Mouse (Mus musculus) urinary bladder, postnatal 36 days (tissue): Measurements from ENCODE around the gene Rnf145.

Experiments
- DNase-seq, 2 experiments: peaks; one replicate each; pipeline ENCODE4 v3.0.0; 2022; ENCODE audit warnings: low spot score in 2 of 2, mixed read lengths in 1 of 2

Gene Rnf145

DNA sequence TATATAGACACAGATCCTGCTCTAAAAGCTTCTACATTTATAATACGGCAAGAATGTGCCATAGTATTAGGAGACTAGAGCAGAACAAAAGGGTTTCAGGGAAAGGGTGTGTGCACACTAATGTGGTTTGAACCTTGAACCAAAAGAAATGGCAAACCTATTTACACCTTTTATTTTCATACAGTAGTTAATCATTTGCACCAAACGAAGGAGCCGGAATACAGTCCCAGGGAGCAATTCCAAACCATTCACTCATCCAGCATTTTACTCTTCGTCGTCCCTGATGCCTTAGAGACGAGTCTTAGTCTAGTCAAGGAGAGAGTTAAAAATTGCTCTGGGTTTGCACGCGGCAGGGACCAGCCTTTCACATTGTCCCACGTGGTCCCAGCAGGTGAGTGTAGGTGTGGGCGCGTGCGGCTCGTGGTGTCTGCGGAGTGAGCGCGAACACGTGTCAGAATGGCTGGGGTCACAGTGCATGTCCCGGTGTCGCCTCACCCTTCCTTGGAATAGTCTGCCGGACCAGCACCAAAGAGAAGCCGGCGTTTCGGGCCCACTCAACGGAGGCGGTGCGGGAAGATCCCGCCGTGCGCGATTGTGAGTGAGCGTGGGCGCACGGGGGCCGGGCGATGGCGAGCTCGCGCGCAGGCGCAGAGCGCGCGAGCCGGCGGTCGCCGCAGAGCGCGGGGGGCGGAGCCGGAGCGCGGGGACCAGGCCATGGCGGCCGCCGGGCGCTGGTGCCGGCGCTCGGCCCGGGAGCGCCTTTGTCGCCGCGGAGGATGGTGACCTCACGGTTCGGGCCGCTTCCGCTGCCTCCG lies at the start of gene Rnf145:
Gene Rnf145 (plus strand): TSS at position 684 of the 815 bp plus-strand sequence.
- DNase-seq: peak; percentile 49 to 55

DNA sequence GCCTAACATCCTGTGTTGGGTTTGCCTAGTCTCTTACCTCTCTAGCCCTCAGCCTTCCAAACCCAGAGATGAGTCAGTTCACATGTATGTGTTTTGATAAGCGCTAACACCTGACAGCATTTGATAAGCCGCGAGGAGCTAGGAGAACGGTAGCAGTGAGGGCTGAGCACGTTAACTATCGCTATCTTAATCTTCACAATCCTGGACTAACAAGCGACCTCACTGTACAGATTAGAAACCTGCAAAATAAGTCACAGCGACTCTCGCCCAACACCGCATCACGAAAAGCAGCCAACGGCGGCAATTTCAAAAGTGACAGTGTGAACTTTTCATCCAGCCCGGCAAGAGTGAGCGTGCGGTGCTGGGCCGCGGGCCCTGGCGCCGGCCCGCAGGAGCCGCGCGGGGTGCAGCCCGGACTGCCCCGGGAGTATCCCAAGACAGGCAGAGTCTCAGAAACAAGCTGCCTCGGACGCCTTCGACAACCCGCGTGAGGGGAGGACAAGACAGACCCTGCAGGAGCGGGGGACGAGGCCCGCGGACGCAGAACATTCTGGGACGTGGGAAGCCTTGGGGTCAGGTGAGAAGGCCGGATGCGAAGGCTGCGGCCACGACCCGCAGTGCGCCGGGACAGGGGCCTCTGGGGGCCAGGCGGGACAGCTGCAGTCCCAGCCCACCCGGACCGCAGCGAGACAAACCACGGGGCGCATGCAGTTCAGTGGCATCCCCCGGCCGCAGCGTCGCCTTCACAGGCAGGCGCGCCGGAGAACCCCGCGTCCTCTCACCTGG lies 48.9 kb upstream of the Rnf145 start:
- DNase-seq: peak in 1 of 2 experiments; percentile 8

DNA sequence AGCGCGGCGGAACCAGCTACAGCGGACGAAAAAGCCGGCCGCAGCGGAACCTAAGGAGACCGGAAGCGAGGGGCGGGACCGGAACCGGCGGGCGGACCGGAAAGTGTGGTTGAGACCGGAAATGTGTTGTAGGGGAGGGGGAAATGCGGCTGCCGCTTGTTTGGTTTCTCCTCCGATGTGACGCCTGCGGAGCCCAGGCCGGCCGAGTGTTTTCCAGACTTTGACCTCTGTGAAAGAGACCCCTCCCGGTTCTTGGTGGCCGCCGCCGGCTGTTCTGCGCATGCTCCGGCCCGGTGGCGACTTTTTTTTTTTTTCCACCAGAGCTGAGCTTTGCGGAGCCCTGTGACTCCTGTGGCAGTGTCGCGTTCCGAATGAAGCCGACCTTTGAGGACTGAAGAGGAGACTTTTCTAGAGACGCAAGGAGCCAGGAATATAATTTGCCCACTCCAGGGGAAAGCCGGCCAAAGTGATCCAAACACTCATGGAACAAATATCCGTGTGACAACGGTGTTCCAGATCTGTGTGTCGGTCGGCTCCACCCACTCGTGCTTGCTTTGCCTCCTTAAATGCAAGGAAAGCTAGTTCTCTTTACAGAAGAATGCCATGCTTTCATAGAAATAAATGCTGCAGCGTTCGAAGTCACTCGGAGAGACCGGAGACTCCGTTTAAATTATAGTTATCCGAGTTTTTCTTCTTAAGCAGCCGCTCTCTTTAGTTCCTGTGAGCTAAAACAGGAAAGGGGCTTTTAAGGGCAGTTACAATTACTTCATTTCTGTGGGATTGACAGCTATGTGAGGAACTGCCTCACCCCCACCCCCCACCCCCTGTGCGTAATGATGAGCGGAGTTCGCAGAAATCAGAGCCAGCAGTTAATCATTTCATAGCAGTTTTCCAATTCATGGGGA lies 48.1 kb upstream of the Rnf145 start, which contains the start of gene Ublcp1:
Gene Ublcp1 (minus strand): TSS at position 67 of the 905 bp plus-strand sequence.
- DNase-seq: peak; percentile 87 to 91

DNA sequence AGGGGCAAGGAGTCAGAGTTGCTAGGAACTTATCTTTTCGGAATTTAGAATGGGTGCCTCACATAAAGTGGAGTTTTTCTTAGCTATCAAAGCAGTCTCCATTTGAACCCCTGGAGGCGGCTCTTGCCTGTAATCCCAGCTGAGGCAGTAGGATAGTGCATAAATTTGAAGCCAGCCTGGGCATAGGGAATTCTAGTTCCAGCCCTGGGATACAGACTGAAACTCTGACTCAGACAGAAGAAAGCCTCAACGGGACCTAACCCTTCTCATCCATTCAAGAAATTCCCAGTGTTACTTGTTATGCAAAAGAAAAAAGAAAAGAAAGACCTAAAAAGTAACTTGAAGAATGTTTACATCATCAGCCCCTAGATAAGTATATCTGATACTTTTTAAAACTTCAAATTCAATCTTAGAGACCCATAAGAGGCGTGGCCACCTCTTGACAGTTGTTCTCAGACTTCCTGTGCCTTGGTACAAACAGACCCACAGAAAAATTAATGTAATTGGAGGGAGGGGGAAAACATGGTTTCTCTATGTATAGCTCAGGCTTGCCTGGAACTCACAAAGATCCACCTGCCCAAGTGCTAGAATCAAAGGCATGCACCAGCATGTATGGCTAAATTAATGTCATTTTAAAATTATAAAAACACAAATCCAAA lies 47.3 kb upstream of the Rnf145 start:
- DNase-seq: no peak

DNA sequence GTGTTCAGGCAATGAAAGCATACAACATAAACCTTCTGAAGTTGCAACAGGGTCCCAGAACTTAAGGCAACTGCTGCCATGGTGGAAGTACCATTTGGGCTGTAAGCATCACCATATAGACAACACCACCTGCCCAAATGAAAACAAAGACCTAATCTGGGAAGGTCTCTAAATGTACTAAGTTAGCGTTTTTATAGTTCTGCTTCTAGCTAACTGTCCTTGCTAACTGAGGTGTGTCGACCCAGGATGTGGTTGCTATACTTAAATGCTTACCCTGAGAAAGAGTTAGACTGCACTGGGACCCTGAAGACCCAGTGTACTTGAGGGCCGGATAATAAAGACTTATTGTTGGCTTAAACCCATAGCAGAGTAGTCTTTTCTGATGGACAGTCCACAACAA lies 43.3 kb upstream of the Rnf145 start:
- no peak for DNase-seq

DNA sequence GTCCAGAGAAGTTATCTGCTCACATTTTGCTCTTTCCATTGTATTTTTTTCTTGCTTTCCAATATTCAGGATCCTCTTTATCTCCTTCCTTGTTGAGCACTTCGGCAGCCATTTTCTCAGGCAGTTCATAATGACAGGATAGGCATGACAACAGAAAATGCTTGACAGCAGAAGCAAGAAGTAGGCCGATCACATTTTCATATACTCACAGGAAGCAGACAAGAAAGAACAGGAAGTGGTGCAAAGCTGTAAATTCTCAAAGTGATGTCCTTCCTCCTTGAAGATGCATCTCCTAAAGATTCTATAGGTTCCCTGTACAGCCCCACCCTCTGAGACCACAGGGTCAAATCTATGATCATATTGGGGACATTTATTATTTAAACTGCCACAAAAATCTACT lies 42.3 kb upstream of the Rnf145 start:
- no peak for DNase-seq

DNA sequence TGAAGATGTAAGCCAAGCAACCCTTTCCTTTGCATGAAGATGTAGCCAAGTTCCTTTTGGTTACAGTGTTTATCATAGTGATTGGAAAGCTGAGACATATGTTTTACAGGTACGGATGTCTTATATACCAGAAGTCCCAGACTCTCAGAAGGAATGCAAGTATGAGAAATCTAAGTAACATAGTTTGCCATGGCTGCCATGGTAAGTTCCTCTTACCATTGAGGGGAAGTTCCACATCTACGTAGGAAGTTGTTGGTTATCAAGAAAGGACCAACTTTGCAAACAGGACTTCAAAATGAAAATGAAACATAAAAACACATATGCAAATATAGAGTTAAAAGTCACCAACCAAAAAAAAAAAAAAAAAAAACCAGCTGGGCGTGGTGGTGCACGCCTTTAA lies 40.4 kb upstream of the Rnf145 start:
- DNase-seq: no peak

DNA sequence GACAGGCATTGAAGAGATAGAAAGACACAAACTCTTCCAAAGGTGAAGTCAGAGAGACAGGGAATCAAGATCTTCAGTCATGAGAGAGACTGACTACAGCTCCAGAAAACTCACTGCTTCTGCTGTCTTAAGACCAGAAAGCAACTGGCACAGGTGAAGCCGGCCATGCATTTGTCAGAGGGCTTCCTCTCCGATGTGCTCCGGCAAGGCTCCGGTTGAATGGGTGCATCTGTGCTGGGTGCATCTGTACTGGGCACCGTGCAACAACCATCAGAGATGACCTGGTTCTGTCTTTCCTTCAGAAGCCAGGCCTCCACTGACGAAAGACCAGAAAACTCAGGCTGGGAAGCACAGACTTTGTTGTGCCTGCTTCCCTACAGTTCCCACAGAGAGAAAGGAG lies 38.5 kb upstream of the Rnf145 start:
- no peak for DNase-seq

DNA sequence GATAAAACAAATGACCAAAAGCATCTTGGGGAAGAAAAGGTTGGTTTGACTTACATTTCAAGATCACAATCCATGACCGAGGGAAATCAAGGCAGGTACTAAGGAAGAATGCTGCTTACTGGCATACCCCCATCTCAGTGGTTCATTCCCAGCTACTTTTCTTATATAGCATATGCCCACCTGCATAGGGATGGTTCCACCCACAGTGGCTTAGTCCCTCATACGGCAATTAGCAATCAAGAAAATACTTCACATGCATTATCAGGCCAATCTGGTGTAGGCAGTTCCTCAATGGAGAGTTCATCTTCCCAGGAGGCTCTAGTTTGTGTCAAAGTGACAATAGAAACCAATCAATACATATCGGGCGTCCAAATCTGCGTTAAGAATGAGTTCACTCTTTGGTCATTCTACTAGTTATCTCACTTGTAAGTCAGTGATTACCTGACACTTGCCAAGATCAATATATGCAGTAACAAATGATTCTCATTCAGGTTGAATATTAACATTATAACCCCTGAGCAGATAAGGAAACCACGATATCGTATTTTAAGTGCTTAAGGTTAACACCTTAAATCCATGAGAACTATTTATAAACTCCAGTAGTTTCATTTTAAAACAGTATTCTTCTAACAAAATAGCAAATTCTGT lies 33.6 kb upstream of the Rnf145 start:
- DNase-seq: no peak

DNA sequence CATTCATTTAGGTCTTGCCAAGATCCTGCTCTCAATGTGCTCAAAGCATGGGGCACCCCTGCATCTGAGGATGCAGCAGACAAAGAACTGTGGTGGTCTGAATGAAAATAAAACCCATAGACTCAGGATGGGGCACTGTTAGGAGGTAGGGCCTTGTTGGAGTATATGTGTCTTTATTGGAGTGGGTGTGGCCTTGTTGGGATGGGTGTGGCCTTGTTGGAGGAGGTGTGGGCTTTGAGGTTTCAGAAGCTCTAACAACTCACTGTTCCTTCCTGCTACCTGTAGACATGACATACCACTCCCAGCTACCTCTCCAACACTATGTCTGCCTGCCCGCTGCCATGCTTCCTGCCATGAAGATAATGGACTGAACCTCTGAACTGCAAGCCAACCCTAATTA lies 29.6 kb upstream of the Rnf145 start:
- DNase-seq: no peak

DNA sequence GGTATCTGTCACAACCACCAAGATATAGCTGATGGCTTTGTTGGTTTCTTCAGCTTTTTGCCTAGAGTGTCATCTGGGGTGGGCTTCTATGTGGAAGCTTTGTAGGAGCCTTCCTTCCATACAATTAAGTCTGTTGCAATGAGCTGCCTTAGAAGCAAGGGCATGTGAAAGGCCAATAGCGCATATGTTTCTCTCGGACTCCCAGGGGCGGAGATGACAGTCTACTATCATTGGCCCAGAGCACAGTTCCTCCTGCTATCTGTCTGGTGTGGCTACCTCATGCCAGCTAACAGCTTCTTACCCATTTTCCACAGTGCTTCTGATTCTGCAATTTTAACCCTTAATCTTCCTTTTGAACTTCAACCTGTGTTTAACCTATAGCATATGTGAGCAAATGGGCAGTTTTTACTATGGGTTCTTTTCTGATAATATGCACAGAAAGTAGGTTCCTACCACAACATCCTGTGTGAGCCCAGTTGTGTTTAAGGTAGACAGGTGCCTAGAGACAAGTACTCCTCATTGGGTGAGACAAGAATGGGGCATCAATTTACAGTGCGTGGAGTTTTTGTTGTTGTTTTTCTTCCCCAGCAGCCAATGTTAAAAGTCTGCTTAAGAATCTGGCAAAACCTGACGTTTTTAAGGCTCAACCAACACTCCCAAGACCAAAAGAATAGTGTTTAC lies 24.0 kb upstream of the Rnf145 start:
- DNase-seq: no peak

DNA sequence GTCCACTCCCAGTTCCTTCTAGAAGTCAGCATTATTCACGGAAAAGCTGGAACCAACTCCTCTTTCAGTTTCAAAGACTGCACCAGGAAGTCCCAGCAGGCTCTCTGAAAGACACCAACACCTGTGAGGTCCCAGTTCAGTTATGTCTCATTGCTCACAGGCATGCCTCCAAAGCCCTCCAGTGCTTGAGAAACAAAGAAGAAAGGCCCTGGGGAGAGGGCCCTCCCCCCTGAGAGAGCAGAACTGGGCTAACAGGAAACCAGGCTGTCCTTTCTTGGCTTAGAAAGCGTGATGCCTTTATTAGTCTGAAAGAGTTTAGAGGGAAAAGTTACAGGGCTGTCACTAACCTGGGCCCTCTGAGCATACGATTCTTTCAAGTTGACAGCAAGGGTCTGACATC lies 22.5 kb upstream of the Rnf145 start:
- peak; percentile 2 to 4 for DNase-seq

DNA sequence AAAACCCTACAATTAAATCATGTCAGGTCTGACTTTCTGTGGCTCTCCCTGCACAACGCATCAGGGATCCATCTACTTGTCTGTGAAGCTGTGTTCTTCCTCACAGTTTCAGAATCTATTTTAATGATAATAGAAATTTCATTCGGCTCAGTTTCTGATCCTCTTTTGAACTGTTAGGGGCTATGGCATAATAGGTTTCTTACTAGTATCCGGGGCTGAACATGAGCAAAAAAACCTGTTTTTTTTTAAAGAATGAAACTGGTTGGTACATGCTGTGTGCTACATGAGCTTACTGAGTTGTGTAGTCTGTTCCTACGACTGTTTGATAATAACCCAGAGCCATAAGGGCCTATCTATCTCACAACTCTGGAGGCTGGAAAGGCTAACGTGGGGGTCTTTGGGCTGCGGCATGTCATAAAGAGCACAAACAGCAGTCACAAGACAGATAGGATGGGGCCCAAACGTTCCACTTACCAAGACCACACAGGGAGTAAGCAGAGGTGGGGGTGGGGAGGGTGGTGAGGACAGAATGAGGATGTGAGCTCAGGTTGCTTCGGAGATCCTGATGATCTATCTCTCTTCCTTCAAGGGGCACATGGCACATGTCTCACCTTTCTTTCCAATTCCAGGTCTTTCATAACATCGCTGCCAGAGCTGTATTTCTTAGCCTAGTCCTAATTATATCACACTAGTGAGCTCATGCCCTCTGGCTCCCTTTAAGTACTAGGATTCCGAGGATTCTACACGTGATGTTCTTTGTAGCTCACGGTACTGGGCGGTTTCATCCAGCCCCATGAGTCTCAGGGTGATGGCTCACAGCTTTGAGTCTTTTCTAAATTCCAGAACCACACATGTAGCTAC lies 20.1 kb upstream of the Rnf145 start:
- no peak for DNase-seq

DNA sequence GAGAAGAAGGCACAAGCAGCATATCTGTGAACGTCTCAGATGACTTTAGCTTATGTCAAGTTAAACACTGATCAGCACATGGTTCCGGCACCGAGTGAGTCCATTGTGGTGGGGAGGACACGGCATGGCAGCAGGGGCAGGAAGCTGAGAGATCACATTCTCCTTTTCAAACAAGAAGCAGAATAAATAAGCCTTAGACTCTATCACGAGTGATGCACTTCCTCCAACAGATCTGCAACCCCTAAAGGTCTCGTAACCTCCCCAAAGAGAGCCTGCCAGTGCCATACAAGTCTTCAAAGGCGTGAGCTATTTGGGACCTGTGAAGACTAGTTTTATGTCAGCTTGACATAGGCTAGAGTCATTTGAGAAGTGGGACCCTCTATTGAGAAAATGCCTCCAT lies 17.8 kb upstream of the Rnf145 start:
- DNase-seq: no peak

DNA sequence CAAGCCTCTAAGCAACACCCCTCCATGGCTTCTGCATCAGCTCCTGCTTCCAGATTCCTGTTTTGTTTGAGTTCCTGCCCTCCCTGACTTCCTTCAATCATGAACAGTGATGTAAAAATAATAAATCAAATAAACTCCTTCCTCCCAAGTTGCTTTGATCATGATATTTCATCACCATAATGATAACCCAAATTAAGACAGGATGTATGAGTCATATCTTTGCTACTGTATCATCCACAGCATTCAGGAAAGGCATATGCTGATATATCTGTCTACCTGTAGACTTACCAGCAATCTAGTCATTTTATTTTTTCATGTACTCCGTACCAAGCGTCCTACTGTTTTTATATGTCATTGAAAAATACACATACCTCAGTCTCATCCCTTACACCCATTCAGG lies 17.3 kb upstream of the Rnf145 start:
- no peak for DNase-seq

DNA sequence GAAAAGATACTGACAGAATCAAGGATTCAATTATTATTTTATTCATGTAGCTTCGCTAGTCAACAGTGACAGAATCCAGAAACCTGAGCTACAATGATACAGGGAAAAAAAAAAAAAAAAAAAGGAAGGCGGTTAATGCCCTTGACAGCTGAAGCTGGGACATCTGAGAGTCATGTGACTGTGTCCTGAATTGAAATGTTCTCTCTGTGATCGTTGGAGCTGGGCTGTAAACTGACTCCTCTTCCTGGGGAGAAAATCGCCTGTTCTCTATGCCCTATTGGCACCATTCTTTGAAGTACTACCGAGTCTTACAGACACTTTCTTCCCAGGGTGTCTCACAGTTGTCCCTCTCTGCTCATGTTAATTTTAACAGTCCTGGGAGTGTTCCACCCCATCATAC lies 15.8 kb upstream of the Rnf145 start:
- no peak for DNase-seq

DNA sequence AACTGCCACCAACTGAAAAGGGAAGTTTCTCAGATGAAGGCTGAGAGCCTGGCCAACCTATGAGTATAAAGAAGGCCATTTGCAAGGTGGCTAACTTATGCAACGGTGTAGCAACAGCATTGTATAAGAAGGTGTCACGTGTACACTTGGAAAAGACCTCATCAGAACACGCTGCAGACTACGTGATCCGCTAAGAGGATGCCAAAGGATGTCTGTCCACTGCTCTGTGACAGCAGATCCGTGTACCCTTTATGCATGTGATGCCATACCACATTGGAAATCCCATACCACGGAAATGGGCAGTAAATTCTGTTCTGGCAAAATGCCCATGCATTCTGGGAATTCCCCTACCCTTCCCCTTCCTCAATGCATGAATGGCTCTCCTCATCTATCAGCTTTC lies 14.6 kb upstream of the Rnf145 start:
- no peak for DNase-seq

DNA sequence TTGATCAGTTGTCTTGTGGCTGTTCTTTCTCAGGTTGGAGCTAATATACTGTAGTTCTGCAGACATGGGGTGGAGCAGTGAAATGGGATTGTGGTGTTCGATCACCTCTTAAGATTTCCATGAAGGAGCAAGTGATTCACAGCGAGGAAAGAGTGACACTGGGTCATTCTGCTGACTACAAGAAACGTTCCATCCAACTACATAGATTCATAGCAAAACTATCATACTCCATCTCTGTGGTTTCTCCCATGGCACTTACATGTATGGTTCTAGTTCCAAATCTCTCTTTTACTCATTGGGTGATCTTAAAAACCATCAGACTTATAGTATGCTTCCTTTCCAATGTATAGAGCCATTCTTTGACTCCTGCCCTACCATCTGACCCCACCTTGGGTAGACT lies 14.0 kb upstream of the Rnf145 start:
- no peak for DNase-seq

DNA sequence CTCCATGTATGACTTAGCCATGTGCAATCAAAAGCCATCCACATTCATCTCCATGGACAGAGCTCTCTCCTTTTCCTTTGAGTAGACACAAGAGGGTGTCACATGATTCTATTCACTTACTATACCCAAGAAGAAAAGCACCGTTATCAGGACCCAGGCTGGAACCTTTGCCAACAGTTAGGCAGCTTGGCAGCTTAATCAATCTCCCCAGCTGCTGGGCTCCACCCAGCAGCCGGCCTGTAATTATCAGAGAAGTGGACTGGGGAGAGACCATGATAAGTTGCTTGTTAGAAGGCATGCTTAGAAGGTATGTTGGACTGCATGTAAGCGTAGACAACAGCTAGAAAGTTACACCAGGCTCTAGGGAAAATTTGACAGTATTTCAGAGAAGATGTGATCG lies 9.9 kb upstream of the Rnf145 start:
- no peak for DNase-seq
